Mouse (Mus musculus) T-helper 2 cell (primary cell): ENCODE data around the gene Gmip.

Experiments used
- in situ Hi-C: fragments of 300-600 bp; cut with MboI, MseI; formaldehyde crosslinking; loops from one replicate; pipeline ENCODE4 v1.15.1; 2025; ENCODE audit warnings: high pct_unique_total_duplicates

The Gmip gene

DNA sequence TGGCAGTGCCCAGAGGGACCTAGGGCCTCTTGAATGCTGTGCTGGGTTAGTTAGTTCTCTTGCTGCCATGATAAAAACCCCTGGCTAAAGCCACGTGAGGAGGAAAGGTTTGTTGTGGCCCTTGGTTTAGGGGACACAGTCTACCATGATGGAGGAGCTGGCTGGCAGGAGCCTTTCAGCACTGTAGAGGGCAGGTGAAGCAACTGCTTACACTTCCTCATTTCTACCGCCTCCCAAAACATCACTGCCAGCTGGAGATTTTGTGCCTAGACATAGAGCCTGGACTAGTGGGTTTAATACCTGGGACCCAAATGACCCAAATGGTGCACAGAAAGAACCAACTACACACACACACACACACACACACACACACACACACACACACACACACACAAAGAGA lies 52.8 kb downstream of the Gmip start:
- in situ Hi-C loops: no loop called here

GRCm38 (mm10) chr8:69863387-69864020 lies 55.0 kb downstream of the Gmip start:
- in situ Hi-C loops: no loop called here

GRCm38 (mm10) chr8:69864180-69864579 lies 55.7 kb downstream of the Gmip start:
- in situ Hi-C loops: no loop called here

DNA sequence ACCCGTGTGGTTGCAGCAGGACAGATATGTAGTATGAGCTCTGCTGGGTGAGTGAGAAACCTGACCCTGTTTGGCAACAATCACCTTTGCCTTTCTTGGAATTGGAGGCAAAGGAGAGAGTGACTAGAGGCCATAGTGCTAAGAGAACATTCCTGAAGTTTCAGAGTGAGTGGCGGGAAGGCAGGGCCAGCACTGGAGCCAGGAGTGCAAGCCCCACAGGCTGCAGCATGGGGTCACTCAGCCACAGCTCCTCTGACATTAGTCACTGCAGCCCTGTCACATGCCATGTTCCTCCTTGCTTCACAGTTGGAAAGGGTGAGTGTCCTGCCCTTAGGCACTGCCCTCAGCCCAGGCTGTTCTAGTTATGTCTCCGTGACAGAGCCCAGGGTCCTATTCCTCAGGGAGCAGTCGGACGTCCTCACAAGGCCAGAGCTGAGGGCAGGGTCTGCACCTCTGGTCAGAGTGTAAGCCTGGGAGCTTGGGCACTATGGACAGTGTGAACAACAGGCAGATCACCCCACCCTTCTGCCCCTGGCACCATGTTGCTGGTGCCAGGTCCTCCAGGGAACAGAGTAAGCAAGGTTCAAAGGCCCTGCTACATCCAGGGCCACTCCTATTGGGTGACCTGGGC lies 59.3 kb downstream of the Gmip start:
- in situ Hi-C loops: no loop called here

- in situ Hi-C loops: no loop called here
These were observed 61.7 kb downstream of the Gmip start for GRCm38 (mm10) chr8:69870003-69870765.

- in situ Hi-C loops: no loop called here
These were observed 62.4 kb downstream of the Gmip start for GRCm38 (mm10) chr8:69870907-69871306.
